20 mouse cellular contexts compared by ENCODE assay signal in the genomic region with DNA sequence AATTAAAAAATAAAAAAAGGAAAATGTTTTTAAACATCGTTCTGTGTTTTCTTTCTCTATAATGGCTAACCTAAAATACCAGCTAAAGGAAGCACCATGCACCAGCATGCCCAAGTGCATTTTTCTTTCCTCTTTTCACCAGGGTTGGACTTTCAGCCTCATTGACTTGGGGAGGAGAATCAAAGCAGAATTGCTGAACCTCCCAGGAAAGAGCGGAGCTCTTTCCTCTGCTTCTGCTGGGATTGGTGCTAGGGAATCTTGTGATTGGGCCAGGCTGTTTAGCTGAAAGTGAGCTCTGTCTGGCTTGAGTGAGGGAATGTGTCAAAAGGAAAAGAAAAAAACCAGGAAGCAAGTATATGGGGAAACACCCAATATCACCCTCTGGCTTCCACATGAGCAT. TPM values are rescaled to one million over a fixed set of nuclear protein-coding genes. Genes with fewer than 3 reads are reported as not detected.
DNase-seq lines count a peak whose midpoint lies in the region; ATAC-seq and TF ChIP-seq lines count a peak whose summit lies in the region.
"Had no signal": no experiment of that assay in that cellular context is flagged by ENCODE, and none has a peak within 500 bp of the region (broad histone marks: within the 10 kb centered on the region; RNA-seq: fewer than 3 reads in every experiment).

No protein-coding gene starts in this region.

- peak overlapping the region; percentile 58 for H3K27ac ChIP-seq in kidney, adult 2 months (ENCODE audit: insufficient read depth, low read depth, low read length)
- no peak overlapping the region for H3K27ac ChIP-seq in kidney, embryonic 15.5 days
- H3K27ac ChIP-seq in small intestine, adult 2 months (ENCODE audit: insufficient read depth, low read depth, low read length): peak overlapping the region; percentile 41; the same call in 1 of the 2 replicates
- H3K27ac ChIP-seq: embryonic facial prominence, embryonic 13.5 days; forebrain, embryonic 12.5 days; hindbrain, embryonic 10.5 days; hindbrain, embryonic 14.5 days had no signal

- no peaks in the 10 kb centered on the region for H3K36me3 ChIP-seq in kidney, adult 2 months (ENCODE audit: control insufficient read depth, insufficient read depth, low read length)
- no peaks in the 10 kb centered on the region for H3K36me3 ChIP-seq in kidney, embryonic 15.5 days
- H3K36me3 ChIP-seq in small intestine, adult 2 months (ENCODE audit: control insufficient read depth, insufficient read depth, low read length): no peaks in the 10 kb centered on the region
- H3K36me3 ChIP-seq: embryonic facial prominence, embryonic 13.5 days; forebrain, embryonic 12.5 days; G1E; heart, embryonic 12.5 days; hindbrain, embryonic 10.5 days had no signal

- H3K27me3 ChIP-seq in kidney, adult 2 months (replicated peaks; ENCODE audit: control insufficient read depth, insufficient read depth, low read length): no peaks in the 10 kb centered on the region
- H3K27me3 ChIP-seq in kidney, embryonic 15.5 days: no peaks in the 10 kb centered on the region
- H3K27me3 ChIP-seq in small intestine, adult 2 months (ENCODE audit: control insufficient read depth, insufficient read depth, low read length): no peaks in the 10 kb centered on the region
- H3K27me3 ChIP-seq: embryonic facial prominence, embryonic 13.5 days; forebrain, embryonic 12.5 days; heart, embryonic 12.5 days had no signal

- peak; percentile 75 for DNase-seq in kidney, adult 2 months
- DNase-seq in kidney, adult 18-20 months: no peak
- peak; percentile 27 for DNase-seq in kidney, postnatal 10 days
- no peak for DNase-seq in cerebellum, postnatal 25 days
- DNase-seq in embryo, embryonic 10.5 days (ENCODE audit: low spot score): no peak
- DNase-seq: adrenal gland, adult 8-10 months; adrenal gland, postnatal 36 days; cerebellum, adult 2 months; cerebellum, postnatal 10 days; gastrocnemius, postnatal 10 days had no signal

- no peak for TF ChIP-seq CTCF in kidney, adult 2 months (conservative IDR thresholded peaks at IDR 0.05; ENCODE audit: insufficient read depth, insufficient read length, low read depth, low read length)
- TF ChIP-seq CTCF in small intestine, adult 2 months (IDR thresholded peaks at IDR 0.05; ENCODE audit: extremely low read depth, insufficient read length, insufficient replicate concordance, low read depth, low read length): no peak

- H3K4me1 ChIP-seq in kidney, adult 2 months (ENCODE audit: control insufficient read depth, insufficient read depth, low read length): peaks cover 29% of the 10 kb centered on the region
- H3K4me1 ChIP-seq in kidney, embryonic 15.5 days: no peaks in the 10 kb centered on the region
- peaks cover 10% of the 10 kb centered on the region for H3K4me1 ChIP-seq in small intestine, adult 2 months (ENCODE audit: control insufficient read depth, insufficient read depth, insufficient read length, low read length)
- H3K4me1 ChIP-seq: forebrain, embryonic 12.5 days; hindbrain, embryonic 10.5 days had no signal

- no peaks in the 10 kb centered on the region for H3K9me3 ChIP-seq in kidney, embryonic 15.5 days (replicated peaks)
- H3K9me3 ChIP-seq: embryonic facial prominence, embryonic 13.5 days; forebrain, embryonic 12.5 days; heart, embryonic 12.5 days; hindbrain, embryonic 10.5 days had no signal

- no peak overlapping the region for H3K4me2 ChIP-seq in kidney, embryonic 15.5 days
- H3K4me2 ChIP-seq: embryonic facial prominence, embryonic 13.5 days; forebrain, embryonic 12.5 days; heart, embryonic 12.5 days; hindbrain, embryonic 14.5 days had no signal

- H3K4me3 ChIP-seq in kidney, adult 2 months (ENCODE audit: insufficient read depth, low read depth, low read length): no peak overlapping the region
- no peak overlapping the region for H3K4me3 ChIP-seq in kidney, embryonic 15.5 days (replicated peaks)
- H3K4me3 ChIP-seq in small intestine, adult 2 months (ENCODE audit: low read depth, low read length): no peak overlapping the region
- H3K4me3 ChIP-seq: embryonic facial prominence, embryonic 13.5 days; forebrain, embryonic 12.5 days; heart, embryonic 12.5 days; hindbrain, embryonic 10.5 days had no signal

- 0 out of 2 replicates have a peak, but pooled peaks have one; percentile 25 for ATAC-seq in kidney, embryonic 15.5 days (replicated peaks; ENCODE audit: low FRiP score)
- ATAC-seq: CD4-positive, CD25-positive, alpha-beta regulatory T cell, adult 4 months; forebrain, embryonic 16.5 days had no signal

- H3K9ac ChIP-seq in kidney, embryonic 15.5 days: no peak overlapping the region
- H3K9ac ChIP-seq: embryonic facial prominence, embryonic 13.5 days; forebrain, embryonic 12.5 days; heart, embryonic 12.5 days; hindbrain, embryonic 14.5 days had no signal

- no peak for TF ChIP-seq POLR2A in kidney, adult 2 months (IDR thresholded peaks at IDR 0.05; ENCODE audit: low read depth, low read length)
- no peak for TF ChIP-seq POLR2A in small intestine, adult 2 months (IDR thresholded peaks at IDR 0.05; ENCODE audit: low read depth, low read length)

- 30% methylated on average over 2 of the region's 2 CpGs for WGBS in kidney, adult 2 months
- 68% methylated on average over 2 of the region's 2 CpGs for WGBS in kidney, embryonic 15.5 days
- WGBS in small intestine, adult 2 months: 46% methylated on average over 2 of the region's 2 CpGs

RNA-seq across cellular contexts. Expression of a gene that starts 10.1 kb away (rescaled TPM):
- polyA plus RNA-seq in kidney, adult 2 months (2012; rRNA removed): 21.8 and 22.1 TPM in 2 replicates
- polyA plus RNA-seq in kidney, embryonic 15.5 days (2015; fragmentation: Nextera tagmentation; extraction: Ambion mirVana): 3.2 TPM in 2 replicates
- polyA plus RNA-seq in small intestine, adult 2 months (2012; rRNA removed): 0.39 and 2.2 TPM in 2 replicates
- polyA plus RNA-seq: CD4-positive, CD25-positive, alpha-beta regulatory T cell, adult 4 months; G1E had no signal

Comparison
In these comparisons a context has a peak if more than half of its experiments do, and no peak if none do; other contexts are left out.
1. DNase-seq: peak in kidney, adult 2 months (single experiment) and kidney, postnatal 10 days (single experiment); none in kidney, adult 18-20 months (single experiment), cerebellum, postnatal 25 days (0 of 2) and embryo, embryonic 10.5 days (single experiment).